Mouse (Mus musculus) myocyte (in vitro differentiated cells): ENCODE results near the gene Ak5.

Experiments used
- CEBPB ChIP-seq: IDR thresholded peaks from 2 replicates; pipeline ENCODE4 v1.6.1; 2011; ENCODE audit warnings: mild to moderate bottlenecking, moderate library complexity; ENCODE audit not compliant: poor library complexity, insufficient read depth, severe bottlenecking
- E2F4 ChIP-seq: IDR thresholded peaks from one replicate; pipeline ENCODE4 v1.6.1; 2011; ENCODE audit warnings: mild to moderate bottlenecking, control low read depth, moderate library complexity; ENCODE audit not compliant: insufficient read depth
- MAX ChIP-seq: IDR thresholded peaks from one replicate; pipeline ENCODE4 v1.6.1; 2011; ENCODE audit warnings: low read depth, mild to moderate bottlenecking, control low read depth
- MYOD1 ChIP-seq, 3 experiments: IDR thresholded peaks; one replicate each; pipeline ENCODE4 v1.6.1; 2011; ENCODE audit warnings: control low read depth in 2 of 3, low read depth in 2 of 3, mild to moderate bottlenecking in 2 of 3, moderate library complexity in 1 of 3; ENCODE audit not compliant: insufficient read length in 2 of 3, control insufficient read depth in 1 of 3
- MYOG ChIP-seq, 3 experiments: IDR thresholded peaks; one replicate each; pipeline ENCODE4 v1.6.1; 2011; ENCODE audit warnings: control low read depth in 2 of 3, low read depth in 2 of 3, mild to moderate bottlenecking in 2 of 3; ENCODE audit not compliant: insufficient read length in 2 of 3, control insufficient read depth in 1 of 3, insufficient read depth in 1 of 3
- POLR2A ChIP-seq: IDR thresholded peaks from one replicate; pipeline ENCODE4 v1.6.1; 2011; ENCODE audit warnings: low read depth, mild to moderate bottlenecking, control low read depth, moderate library complexity; ENCODE audit not compliant: insufficient read length
- POLR2AphosphoS2 ChIP-seq: IDR thresholded peaks from one replicate; pipeline ENCODE4 v1.6.1; 2011; ENCODE audit warnings: low read depth, control low read depth; ENCODE audit not compliant: insufficient read length
- REST ChIP-seq: IDR thresholded peaks from one replicate; pipeline ENCODE4 v1.6.1; 2011; ENCODE audit warnings: mild to moderate bottlenecking, control low read depth, moderate library complexity; ENCODE audit not compliant: insufficient read depth, insufficient read length
- SRF ChIP-seq: IDR thresholded peaks from one replicate; pipeline ENCODE4 v1.6.1; 2011; ENCODE audit warnings: low read depth; ENCODE audit not compliant: control insufficient read depth, insufficient read length
- TCF12 ChIP-seq: IDR thresholded peaks from one replicate; pipeline ENCODE4 v1.6.1; 2011; ENCODE audit warnings: mild to moderate bottlenecking, control low read depth; ENCODE audit not compliant: poor library complexity, insufficient read depth, severe bottlenecking
- TCF3 ChIP-seq: IDR thresholded peaks from one replicate; pipeline ENCODE4 v1.6.1; 2011; ENCODE audit warnings: low read depth, control low read depth; ENCODE audit not compliant: insufficient read length
- USF1 ChIP-seq: IDR thresholded peaks from one replicate; pipeline ENCODE4 v1.6.1; 2011; ENCODE audit warnings: low read depth, mild to moderate bottlenecking, control low read depth, moderate library complexity

DNA sequence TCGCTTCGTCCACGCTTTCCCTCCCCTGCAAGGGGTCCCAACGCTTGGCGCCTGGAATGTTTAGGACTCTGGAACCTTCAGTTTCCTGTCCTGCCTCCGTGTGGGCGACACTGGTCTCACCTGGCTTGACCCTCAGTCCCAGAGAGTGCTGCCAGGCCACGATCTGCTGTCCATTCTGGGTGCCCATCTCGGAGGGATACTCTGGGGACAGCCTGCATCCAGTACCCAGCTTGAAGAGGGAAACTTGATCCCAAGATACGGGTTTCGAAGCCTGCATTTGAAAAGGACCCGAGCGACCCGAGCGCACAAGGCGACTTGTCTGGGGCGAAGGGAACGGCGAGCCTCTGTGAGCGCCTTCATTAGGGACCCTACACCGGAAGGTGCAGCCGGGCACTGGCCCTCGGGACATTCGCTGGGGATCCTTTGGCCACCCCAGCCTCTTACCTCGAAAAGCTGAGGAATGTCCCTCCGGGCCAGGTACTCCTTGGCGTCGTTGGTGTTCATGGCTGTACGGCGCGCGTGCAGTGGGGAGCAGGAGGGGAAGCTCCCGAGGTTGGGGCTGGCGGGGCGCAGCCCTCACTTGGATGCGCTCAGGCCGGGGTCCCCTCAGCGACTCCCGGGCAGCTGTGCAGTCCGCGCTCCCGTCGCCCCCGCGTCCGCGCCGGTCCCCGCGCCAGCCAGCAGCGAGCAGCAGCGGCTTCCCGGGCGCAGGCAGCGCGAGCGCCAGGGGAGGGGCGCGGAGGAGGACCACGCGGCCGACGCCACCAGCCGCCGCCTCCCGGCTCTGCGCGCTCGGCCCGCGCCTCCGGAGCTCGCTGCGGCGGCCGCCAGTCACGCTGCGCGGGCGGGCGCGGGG is 576 bp downstream of the Ak5 start:
- no peak for TF ChIP-seq TCF12
- TF ChIP-seq POLR2A: no peak
- TF ChIP-seq MYOG (IDR thresholded peaks at IDR 0.05; ENCODE audit: control insufficient read depth in 1 of 3, insufficient read depth in 1 of 3, insufficient read length in 2 of 3, low read depth in 2 of 3): peak in 1 of 3 experiments; percentile 17
- TF ChIP-seq MAX: no peak
- no peak for TF ChIP-seq POLR2AphosphoS2
- TF ChIP-seq CEBPB: no peak
- TF ChIP-seq E2F4: no peak
- no peak for TF ChIP-seq TCF3
- peak in 1 of 3 experiments; percentile 20 for TF ChIP-seq MYOD1 (IDR thresholded peaks at IDR 0.05; ENCODE audit: control insufficient read depth in 1 of 3, insufficient read length in 2 of 3, low read depth in 2 of 3)
- TF ChIP-seq USF1: no peak
- no peak for TF ChIP-seq SRF
- no peak for TF ChIP-seq REST
